Mouse (Mus musculus) embryo, embryonic 11.5 days (tissue): ENCODE measurements around the gene H2-Q10.
A peak's percentile ranks its signal among the peaks of the same experiment; 100 is the strongest.
"Not testable (repeated sequence)": the region's sequence is repeated elsewhere in the genome, so short reads cannot be mapped to it uniquely, and the experiment has no call there.

Experiments
- DNase-seq: peaks from one replicate; pipeline ENCODE4 v3.0.0-alpha.2; 2012; ENCODE audit warnings: low read depth, low spot score

The H2-Q10 gene

GRCm38 (mm10) chr17:35458247-35458646 is 11.6 kb upstream of the H2-Q10 start:
- not testable (repeated sequence) for DNase-seq

DNA sequence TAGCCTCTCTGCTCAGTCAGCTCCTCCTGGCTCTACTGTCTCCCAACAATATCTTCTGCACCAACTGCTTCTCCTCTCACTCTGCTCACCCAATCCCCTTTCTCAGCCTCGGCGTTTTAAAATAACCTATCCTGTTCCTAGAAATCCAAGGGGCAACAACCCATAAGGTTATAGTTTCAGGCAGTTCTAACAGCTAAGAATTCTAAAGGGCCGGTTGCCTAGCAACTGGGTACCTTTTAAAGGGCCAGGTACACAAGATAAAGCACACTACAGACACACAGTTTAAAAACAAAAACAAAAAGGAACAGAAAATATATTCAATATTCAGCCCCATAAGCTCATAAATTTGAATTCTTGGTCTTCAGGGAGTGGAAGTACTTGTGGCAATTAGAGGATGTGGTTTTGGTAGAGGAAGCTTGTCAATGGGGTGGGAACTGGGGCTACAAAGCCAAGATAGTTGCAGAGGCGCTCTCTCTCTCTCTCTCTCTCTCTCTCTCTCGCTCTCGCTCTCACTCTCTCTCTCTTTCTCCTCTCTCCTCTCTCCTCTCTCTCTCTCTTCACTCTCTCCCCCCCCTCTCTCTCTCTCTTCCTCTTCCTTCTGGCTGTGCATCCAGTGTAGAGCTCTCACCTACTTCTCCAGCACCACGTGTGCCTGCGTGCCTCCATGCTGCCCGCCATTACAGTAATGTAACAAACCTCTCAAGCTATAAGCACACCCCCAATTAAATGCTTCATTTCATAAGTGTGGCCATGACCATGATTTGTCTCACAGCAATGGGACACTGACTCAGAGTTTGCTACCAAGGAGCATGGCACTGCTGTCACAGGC is 9.2 kb upstream of the H2-Q10 start:
- not testable (repeated sequence) for DNase-seq

- not testable (repeated sequence) for DNase-seq
These were observed 4.2 kb upstream of the H2-Q10 start for GRCm38 (mm10) chr17:35465651-35466050.

DNA sequence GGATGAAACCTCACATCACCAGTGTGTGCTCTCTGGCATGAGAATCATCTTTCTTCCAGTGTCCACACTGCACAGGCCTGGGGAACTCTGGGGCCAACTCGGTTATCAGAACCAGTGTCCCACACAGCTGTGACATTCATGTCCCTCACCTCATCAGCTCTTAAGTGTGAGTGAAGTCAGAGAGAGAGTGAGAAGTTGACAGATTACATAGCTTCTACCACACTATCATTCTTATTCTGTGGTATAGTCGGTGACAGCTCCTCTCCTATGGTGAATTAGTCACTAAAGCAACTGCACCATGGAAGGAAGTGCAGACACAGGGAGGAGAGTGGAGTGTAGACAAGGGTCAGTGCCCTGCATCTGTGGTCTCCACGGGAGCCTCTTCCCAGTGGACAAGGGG is 953 bp upstream of the H2-Q10 start:
- not testable (repeated sequence) for DNase-seq

GRCm38 (mm10) chr17:35484066-35484465 is 14.2 kb downstream of the H2-Q10 start:
- peak; percentile 45 for DNase-seq

GRCm38 (mm10) chr17:35485702-35486101 is 15.8 kb downstream of the H2-Q10 start:
- no peak for DNase-seq

DNA sequence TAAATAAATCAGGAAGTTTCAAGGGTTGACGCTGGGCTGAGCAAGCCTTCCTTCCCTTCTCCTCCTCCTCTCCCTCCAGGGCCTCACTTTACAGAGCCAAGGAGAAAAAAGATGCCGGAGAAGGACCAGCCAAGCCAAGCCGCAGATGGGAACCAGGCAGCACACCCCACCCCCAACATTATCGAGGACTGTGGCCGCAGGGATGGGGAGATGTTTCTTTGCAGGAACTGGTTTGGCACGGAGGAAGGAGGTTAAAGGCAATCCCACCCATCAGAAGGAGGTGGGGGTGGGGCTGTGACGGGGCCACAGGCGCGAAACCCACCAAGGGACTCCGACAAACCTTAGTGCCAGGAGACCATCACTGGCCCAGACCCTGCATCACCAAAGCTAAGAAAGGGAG is 16.8 kb downstream of the H2-Q10 start:
- DNase-seq: no peak

DNA sequence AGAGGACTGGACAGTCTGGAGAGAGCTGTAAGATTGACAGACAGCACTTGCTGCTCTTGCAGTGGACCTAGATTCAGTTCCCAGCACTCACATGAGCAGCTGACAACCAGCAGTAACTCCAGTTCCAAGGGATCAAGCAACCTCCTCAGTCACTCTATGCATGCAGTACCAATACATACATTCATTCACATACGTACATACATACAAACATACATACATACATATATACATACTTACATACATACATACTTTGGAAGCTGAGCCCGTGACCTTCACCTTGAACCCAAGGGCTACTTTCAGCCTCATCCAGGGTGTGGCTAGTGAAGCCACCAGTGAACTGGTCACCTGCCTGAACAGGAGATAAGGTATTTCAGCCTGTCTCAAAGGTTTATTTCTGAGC is 18.2 kb downstream of the H2-Q10 start:
- no peak for DNase-seq

GRCm38 (mm10) chr17:35490320-35490719 is 20.4 kb downstream of the H2-Q10 start:
- no peak for DNase-seq

DNA sequence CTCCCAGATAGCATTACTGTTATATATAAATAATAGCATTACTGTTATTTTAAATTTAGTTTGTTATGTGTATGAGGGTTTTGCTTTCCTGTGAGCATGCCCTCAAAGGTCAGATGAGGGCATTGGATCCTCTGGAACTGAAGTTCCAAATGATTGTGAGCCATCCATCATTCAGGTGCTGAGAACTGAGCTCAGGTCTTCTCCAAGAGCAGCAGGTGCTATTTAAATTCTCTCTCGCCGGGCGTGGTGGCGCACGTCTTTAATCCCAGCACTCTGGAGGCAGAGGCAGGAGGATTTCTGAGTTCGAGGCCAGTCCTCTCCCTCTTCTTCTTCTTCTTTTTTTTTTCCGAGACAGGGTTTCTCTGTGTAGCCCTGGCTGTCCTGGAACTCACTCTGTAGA is 27.2 kb downstream of the H2-Q10 start:
- no peak for DNase-seq

- no peak for DNase-seq
These were observed 32.3 kb downstream of the H2-Q10 start for GRCm38 (mm10) chr17:35502226-35502625.

DNA sequence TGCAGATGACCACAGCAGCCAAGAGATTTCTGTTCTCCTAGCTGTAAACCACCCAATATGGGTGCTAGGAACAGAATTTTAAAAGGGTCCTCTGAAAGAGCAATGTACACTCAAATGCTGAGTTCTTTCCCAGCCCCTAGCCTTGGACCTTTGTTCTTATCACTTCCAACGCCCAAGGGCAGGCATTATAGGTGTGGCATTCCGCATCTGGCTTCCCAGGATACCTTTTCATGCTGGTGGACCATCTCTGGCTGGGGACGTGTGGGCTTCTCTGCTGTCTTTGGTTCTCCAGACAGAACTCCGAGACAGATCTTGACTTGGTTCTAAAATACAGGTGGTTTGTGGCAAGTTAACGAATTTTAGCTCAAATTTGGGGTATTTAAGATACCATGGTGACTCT is 32.9 kb downstream of the H2-Q10 start:
- DNase-seq: no peak

DNA sequence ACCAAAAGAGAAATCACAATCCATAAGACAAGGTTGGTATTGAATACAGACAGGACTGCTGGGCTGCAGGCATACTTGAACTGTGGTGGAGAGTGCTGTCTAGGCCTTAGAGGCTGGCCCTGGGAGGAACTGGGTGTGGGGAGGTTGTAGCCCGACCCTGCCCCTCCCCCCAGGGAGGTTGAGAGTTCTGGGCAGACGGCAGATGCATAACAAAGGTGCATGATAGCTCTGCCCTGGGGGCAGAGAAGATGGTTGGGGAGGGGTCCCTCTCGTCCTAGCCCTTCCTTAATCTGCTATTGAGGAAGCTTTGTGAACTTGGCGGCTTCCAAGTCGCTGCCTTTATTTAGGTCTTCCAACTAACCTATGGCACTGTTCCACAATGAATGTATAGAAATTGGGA is 34.0 kb downstream of the H2-Q10 start:
- no peak for DNase-seq

DNA sequence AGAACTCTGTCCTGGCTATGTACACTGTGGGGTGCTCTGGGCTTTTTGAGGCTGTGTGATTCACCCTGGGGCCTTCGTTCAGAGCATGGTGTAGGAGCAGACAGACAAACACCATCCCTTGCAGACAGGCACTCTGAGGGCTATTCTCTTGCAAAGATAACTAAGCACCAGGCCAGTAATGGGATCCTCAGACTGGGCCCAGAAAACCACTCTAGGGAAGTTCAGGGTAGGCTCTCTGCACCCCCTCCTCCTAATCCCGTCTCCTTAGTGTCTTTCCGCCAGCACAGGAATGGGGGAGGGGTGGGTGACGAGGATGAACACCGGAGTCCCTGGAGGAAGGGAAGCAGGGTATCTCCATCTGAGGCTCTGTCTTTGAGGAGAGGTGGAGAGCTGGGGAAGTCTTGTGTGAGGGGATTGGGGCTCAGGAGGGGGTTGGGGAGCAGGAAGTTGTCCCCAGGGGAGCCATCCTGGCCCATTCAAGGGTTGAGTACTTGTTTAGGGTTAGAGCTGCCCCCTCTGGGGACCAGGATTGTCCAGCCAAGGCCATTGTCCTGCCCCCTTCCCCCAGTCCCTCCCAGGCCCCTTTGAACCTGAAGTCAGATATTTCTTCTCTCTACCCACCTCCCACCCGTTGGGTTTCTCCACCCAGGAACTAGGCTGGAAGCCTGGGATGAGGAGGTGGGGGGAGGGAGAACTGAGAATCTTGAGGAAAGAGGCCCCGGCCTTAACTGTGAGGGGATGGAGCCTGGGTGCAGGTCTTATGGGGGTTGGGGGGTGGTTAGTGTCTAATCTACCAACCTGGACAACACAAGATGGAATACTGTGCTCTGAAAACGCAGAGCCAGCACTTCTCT is 35.0 kb downstream of the H2-Q10 start:
- no peak for DNase-seq

DNA sequence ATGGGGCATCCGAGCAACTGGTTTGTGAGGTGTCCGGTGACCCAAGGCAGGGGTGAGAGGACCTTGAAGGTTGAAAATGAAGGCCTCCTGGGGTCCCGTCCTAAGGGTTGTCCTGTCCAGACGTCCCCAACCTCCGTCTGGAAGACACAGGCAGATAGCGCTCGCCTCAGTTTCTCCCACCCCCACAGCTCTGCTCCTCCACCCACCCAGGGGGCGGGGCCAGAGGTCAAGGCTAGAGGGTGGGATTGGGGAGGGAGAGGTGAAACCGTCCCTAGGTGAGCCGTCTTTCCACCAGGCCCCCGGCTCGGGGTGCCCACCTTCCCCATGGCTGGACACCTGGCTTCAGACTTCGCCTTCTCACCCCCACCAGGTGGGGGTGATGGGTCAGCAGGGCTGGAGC is 35.9 kb downstream of the H2-Q10 start, which contains the start of gene Pou5f1:
TSS of gene Pou5f1 (plus strand) at position 243 of the 400 bp plus-strand sequence.
- DNase-seq: no peak

- DNase-seq: no peak
These were observed 37.0 kb downstream of the H2-Q10 start for GRCm38 (mm10) chr17:35506881-35507280.

DNA sequence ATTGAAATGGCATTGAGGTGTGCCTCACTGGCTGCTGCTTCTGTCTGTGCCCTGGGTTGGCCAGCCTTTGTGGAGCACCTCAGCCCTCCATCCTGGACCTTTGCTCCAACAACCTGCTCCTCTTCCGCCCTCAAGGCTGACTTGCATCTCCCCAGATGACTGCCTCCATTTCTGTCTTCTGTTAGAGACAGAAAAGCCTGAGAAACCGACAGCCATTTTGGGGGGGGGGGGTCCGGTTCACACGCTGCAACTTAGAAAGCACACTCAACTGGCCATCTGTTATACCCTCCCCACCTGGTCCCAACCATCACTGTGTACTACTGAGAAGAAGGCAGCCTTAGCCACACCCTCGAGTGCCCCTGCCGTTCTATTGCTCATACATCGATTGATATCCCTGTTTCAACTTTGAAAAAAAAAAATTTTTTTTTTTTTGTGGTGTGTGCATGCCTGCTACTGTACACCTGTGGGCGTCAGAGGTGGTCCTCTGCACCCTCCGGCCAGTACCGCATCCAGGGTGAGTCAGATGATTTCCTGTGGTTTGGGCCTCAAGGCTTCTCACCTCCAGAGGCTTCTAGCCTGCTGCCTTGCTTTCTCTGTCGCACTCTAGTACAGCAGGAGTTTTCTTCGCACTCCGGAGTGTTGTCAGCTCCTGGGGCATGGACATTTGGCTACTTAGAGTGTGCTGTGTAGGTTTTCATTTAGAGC is 37.8 kb downstream of the H2-Q10 start:
- no peak for DNase-seq

GRCm38 (mm10) chr17:35508279-35508678 is 38.4 kb downstream of the H2-Q10 start:
- not testable (repeated sequence) for DNase-seq

GRCm38 (mm10) chr17:35509284-35509683 is 39.4 kb downstream of the H2-Q10 start:
- peak; percentile 14 for DNase-seq

GRCm38 (mm10) chr17:35512916-35513626 is 43.2 kb downstream of the H2-Q10 start:
- no peak for DNase-seq

DNA sequence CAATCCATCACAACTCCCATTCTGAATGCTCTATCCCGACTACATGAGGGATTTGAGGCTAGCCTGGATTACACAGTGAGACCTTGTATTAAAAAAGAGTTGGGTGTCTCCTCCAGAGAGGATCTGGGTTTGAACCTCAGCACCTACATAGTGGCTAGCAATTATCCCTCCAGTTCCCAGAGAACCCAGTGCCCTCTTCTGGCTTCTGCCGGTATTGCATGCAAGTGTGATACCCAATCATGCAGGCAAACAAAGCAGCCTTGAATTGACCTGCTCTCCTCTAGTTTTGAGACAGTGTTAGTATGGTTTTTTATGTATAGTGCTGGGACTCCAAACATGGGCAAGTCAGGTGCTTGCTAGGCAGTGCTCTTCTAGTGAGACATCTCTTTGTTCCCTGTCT is 44.0 kb downstream of the H2-Q10 start:
- peak; percentile 54 for DNase-seq
